Mouse (Mus musculus): Measurements from ENCODE around the gene Ptar1.

DNA sequence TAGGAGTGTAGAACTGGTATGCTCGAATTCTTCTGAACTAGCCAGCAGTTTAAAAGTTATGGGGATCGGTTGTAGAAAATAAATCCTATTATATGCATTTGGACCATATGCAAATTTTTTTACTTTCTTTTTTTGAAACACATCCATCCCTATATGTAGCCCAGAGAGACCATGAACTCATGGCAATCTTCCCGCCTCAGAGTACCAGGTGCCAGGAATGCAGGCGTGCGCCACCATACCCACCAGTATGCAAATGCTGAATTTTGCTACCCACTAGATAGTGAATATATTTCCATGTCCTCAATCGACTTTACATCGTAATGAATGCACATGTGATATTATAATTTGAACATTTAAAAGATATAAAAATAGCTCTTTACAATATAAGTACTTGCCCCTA is 39.9 kb upstream of the Ptar1 start:
- no peak for TF ChIP-seq CTCF (IDR thresholded peaks at IDR 0.05; ENCODE audit: extremely low read depth, insufficient read depth, insufficient read length, insufficient replicate concordance)
- no peak for TF ChIP-seq POLR2A (IDR thresholded peaks at IDR 0.05; ENCODE audit: low read depth, low read length)
